Mouse (Mus musculus) cortical plate, adult 2 months (tissue): Measurements from ENCODE around the gene Gaa. TPM values are rescaled to one million over a fixed set of nuclear protein-coding genes. Genes with fewer than 3 reads are reported as not detected.
"Not testable (repeated sequence)": the region's sequence is repeated elsewhere in the genome, so short reads cannot be mapped to it uniquely, and the experiment has no call there.

ENCODE experiments used
- H3K27ac ChIP-seq: fragments of 200-500 bp; 2 replicates; pipeline ENCODE4 v1.5.1; 2012; ENCODE audit warnings: low read length, control low read depth, inconsistent platforms; ENCODE audit not compliant: insufficient read depth
- H3K4me1 ChIP-seq: fragments of 200-500 bp; 2 replicates; pipeline ENCODE4 v1.6.1; 2011; ENCODE audit warnings: low read length; ENCODE audit not compliant: control insufficient read depth, insufficient read depth
- H3K4me3 ChIP-seq: fragments of 200-500 bp; 2 replicates; pipeline ENCODE4 v1.5.1; 2011; ENCODE audit warnings: mild to moderate bottlenecking, low read length, control low read depth; ENCODE audit not compliant: insufficient read depth
- CTCF ChIP-seq: fragments of 200-500 bp; IDR thresholded peaks from 2 replicates; pipeline ENCODE4 v1.5.1; 2011; ENCODE audit warnings: mild to moderate bottlenecking, control low read depth, low read length; ENCODE audit not compliant: insufficient read depth; ENCODE audit errors: extremely low read depth
- POLR2A ChIP-seq: fragments of 200-500 bp; IDR thresholded peaks from 2 replicates; pipeline ENCODE4 v1.6.1; 2011; ENCODE audit warnings: mild to moderate bottlenecking, low read length, control low read depth; ENCODE audit not compliant: insufficient read depth; ENCODE audit errors: extremely low read depth
- polyA plus RNA-seq: library from polyadenylated mRNA; depleted of rRNA; stranded (reverse); fragments of >200 nt; gene quantifications from 2 replicates; pipeline ENCODE4 v1.2.3, GENCODE M21; 2012

Gaa gene
- polyA plus RNA-seq, 1 experiment: 193 TPM

DNA sequence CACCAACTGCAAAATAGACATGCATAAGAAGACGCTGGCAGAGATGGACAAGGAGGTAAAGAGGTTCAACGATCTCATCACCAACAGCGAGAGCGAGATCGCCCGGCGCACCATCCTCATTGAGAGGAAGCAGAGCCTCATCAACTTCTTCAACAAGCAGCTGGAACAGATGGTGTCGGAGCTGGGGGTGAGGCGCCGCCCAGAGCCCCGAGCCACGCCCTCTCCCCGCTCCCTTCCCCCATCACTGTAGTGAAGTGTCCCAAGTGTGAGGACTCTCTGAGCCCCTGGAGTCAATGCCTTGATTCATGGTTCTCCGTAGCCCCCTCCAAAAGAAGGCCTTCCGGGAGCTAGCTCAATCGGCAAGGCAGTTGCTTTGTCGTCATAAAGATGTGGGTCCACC, 16.7 kb upstream of the Gaa start:
- no peak for TF ChIP-seq CTCF
- TF ChIP-seq POLR2A: no peak
- 0 out of 2 replicates have a peak, but pooled peaks cover 1% of the 10 kb centered on the region for H3K4me1 ChIP-seq
- H3K4me3 ChIP-seq: no peak overlapping the region
- H3K27ac ChIP-seq: no peak overlapping the region

DNA sequence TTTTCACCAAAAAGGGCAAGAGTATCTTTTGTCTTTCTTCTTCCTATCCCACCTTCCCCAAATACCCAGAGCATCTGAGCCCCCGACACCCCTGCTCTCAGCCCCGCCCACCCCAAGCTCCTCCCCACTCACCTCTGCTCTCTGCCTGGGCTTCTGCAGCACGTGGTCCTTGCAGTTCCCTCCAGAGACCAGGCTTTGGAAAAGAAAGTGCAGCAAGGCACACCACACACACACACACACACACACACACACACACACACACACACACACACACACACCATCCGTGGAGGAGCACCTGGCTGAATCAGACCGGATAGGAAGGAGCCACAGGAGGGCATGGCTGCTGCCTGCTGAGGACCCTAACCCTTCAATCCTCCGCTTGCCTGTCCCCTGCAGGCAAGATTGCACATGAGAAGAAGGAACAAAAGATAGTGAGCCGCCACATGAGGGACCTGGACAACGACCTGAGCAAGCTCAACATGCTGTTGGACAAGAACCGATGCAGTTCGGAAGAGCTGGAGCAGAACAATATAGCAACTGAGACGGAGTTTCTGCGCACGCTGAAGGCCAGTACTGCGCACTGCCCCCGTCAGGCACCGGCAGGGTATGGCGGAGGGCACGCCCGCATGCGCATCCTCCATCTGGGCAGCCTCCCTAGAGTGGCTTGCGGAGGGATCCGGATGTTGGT, 14.7 kb upstream of the Gaa start:
- no peak overlapping the region for H3K4me3 ChIP-seq
- no peak overlapping the region for H3K27ac ChIP-seq
- H3K4me1 ChIP-seq: 0 out of 2 replicates have a peak, but pooled peaks cover 1% of the 10 kb centered on the region
- TF ChIP-seq CTCF (peak; percentile 48), POLR2A (no peak)

DNA sequence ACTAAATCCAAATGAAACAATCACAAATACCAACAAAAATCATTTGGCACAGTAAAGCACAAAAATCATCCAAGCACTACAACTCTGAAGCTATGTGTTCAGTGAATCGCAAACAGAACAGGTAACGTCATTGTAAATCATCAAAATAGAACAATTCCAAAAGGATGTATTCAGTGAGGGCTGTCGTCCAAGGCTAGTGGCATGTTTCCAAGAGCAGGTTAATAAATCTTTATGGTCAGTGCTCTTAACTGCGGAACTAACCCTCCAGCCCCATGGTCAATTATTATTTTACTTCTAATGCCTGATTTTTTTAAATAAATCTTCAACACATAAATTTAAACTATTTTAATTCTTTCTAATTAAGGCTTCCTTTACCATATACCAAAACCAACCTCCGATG, 11.1 kb upstream of the Gaa start:
- H3K4me1 ChIP-seq, H3K27ac ChIP-seq, H3K4me3 ChIP-seq: not testable (repeated sequence)

DNA sequence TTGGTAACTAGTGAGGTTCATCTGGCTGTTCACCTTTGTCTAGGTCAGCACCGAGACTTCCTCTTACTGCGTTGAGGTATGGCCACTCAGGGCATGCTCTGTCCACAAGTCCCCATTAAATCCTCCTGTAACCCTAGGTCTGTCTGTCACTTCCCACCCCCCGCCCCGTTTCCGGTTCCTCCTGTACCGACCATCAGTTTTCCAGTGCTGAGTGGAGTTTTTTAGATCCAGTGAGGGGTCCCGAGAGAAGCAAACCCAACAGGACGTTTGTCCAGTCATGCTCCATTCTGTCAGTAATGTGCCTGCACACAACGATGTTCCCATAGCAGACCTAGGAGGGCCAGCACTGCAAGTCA, 9.5 kb upstream of the Gaa start:
- no peak overlapping the region for H3K27ac ChIP-seq
- no peak for TF ChIP-seq POLR2A
- peak overlapping the region; percentile 44; the same call in 1 of the 2 replicates for H3K4me3 ChIP-seq
- H3K4me1 ChIP-seq: no peaks in the 10 kb centered on the region

DNA sequence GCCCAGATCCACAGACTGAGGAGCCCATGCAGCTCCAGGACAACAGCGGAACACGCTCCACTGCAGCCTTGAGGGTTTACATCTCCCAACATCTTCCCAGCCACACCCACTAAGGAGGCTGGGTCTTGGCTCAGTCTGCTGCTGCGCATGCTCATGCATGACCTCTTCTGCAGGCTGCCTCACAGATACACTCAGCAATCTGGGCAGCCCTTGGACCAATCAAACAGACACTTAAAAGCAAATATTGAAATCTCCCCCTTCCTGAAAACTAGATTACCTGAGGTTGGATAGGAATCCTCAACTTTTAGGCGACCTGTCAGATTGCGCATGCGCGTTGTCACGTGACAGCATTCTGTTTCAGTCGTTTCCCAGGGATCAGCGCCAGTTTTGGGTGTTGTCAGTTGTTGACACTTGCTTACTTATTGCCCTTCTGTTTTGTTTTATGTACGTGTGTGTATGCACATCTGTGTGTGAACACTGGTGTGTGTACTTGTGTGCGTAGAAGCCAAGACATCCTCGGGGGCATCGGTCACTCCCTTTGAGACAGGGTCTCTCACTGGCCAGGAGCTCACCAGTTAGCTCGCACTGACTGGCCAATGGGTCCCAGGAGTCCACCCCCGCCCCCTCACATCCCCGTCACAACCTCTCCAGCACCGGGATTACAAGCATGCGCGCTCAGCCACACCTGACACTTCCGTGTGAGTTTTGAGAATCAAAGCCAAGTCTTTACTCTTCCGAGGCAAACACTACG, 8.9 kb upstream of the Gaa start:
- TF ChIP-seq CTCF (no peak), POLR2A (peak; percentile 26; the same call in 1 of the 2 replicates)
- Histone ChIP-seq H3K4me1 (no peaks in the 10 kb centered on the region), H3K27ac (peak overlapping the region; percentile 41), H3K4me3 (peak overlapping the region; percentile 44)

DNA sequence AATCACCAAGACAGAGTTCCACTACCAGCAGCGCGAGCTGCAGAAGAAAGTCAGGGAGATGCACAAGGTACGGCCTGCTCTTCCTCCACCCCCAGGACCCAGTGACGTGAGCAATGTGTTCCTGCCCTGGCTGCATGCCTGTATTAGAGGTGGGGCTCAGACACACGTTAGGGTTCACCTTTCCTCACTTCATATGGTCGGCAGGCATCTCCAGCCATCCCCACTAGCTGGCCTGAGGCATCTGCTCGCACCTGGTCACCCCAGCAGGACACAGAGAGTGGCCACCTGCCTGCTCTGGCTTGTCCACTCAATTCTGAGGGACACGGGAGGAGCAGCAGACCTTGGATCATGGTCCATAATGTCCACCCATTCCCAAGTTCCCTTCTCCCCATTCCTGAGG, 7.7 kb upstream of the Gaa start:
- no peak overlapping the region for H3K27ac ChIP-seq
- H3K4me1 ChIP-seq: no peaks in the 10 kb centered on the region

GRCm38 (mm10) chr11:119264413-119264812, 3.3 kb upstream of the Gaa start:
- no peak for TF ChIP-seq CTCF
- no peak for TF ChIP-seq POLR2A
- H3K4me1 ChIP-seq: no peaks in the 10 kb centered on the region
- H3K4me3 ChIP-seq: no peak overlapping the region
- no peak overlapping the region for H3K27ac ChIP-seq

More for the DNA sequence above, 7.7 kb upstream of the Gaa start:
- no peak for TF ChIP-seq POLR2A
- TF ChIP-seq CTCF: no peak
- no peak overlapping the region for H3K4me3 ChIP-seq

DNA sequence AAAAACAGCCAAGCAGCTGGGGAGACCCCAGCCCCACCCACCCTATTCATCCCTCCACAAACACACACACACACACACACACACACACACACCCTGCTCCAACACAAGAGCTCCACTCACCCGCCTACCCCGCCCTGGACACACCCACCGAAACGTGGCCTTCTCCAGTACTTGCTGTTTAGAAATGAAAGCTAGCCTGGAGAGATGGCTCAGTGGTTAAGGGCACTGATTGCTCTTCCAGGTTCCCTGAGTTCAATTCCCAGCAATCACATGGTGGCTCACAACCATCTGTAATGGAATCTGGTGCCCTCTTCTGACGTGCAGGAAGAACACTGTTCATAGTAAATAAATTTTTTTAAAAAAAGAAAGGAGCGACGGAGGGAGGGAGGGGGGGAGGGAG, 1.9 kb upstream of the Gaa start:
- TF ChIP-seq CTCF (no peak), POLR2A (no peak)
- no peak overlapping the region for H3K27ac ChIP-seq
- H3K4me3 ChIP-seq: no peak overlapping the region
- 0 out of 2 replicates have a peak, but pooled peaks cover 3% of the 10 kb centered on the region for H3K4me1 ChIP-seq

GRCm38 (mm10) chr11:119267241-119267674, 429 bp upstream of the Gaa start:
- Histone ChIP-seq H3K4me1 (0 out of 2 replicates have a peak, but pooled peaks cover 3% of the 10 kb centered on the region), H3K27ac (no peak overlapping the region), H3K4me3 (no peak overlapping the region; the same call in 1 of the 2 replicates)
- TF ChIP-seq CTCF (no peak), POLR2A (no peak)

DNA sequence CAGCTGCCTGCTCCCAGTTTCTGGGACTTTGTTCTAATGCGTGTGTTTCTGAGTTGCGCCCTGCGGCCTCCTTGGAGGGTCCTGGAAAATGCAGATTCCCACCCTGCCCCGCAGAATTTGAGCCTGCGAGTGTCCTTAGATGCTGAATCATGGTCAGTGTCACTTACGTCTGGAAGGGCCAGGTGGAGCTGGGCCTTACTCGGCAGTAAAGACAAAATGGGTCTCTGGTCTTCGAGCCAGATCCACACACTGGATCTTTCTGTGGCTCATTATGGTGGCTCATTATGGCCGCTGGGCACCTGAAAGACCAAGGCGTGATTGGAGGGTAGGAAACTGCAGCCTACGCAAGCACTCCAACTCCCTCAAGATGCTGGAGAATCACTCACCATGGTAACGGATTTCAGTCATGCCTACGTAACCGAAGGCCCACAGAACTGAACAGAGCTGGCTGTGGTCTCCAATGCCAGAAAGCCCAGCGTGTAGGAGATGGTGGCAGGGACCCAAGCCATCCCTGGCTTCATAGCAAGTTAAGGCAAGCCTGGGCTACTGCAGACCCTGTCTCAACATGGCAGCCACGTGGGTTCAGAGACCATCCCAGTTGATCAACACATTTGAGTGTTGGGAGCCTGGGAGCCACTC, 989 bp downstream of the Gaa start:
- H3K27ac ChIP-seq: peak overlapping the region; percentile 74
- H3K4me1 ChIP-seq: 0 out of 2 replicates have a peak, but pooled peaks cover 3% of the 10 kb centered on the region
- H3K4me3 ChIP-seq: peak overlapping the region; percentile 72
- peak; percentile 52; the same call in 1 of the 2 replicates for TF ChIP-seq POLR2A
- TF ChIP-seq CTCF: no peak
